Mouse (Mus musculus): Measurements from ENCODE around the gene Nt5e.

- no peak for TF ChIP-seq POLR2A (IDR thresholded peaks at IDR 0.05; ENCODE audit: insufficient read length, low read depth)
- no peak for TF ChIP-seq MYOD1 (IDR thresholded peaks at IDR 0.05; ENCODE audit: control insufficient read depth in 1 of 3, insufficient read length in 2 of 3, low read depth in 2 of 3)
- no peak for TF ChIP-seq CEBPB (IDR thresholded peaks at IDR 0.05; ENCODE audit: insufficient read depth, poor library complexity, severe bottlenecking)
- no peak for TF ChIP-seq E2F4 (IDR thresholded peaks at IDR 0.05; ENCODE audit: insufficient read depth)
- TF ChIP-seq USF1 (IDR thresholded peaks at IDR 0.05; ENCODE audit: low read depth): no peak
- TF ChIP-seq MAX (IDR thresholded peaks at IDR 0.05; ENCODE audit: low read depth): no peak
- no peak for TF ChIP-seq POLR2AphosphoS2 (IDR thresholded peaks at IDR 0.05; ENCODE audit: insufficient read length, low read depth)
- no peak for TF ChIP-seq TCF12 (IDR thresholded peaks at IDR 0.05; ENCODE audit: insufficient read depth, poor library complexity, severe bottlenecking)
These were observed 77.5 kb downstream of the Nt5e start for GRCm38 (mm10) chr9:88404515-88404914.
